Mouse (Mus musculus): ENCODE results near the gene Ern1. TPM values are rescaled to one million over a fixed set of nuclear protein-coding genes. Genes with fewer than 3 reads are reported as not detected.

Ern1 gene
- total RNA-seq (2021), result 10 to 100 TPM; 12.1 to 12.4 TPM
- long read RNA-seq, experiment 1, full-length matches to known transcripts, result 1 of 3 reads
- long read RNA-seq, experiment 1, partial matches to known transcripts, result 0 of 3 reads
- long read RNA-seq, experiment 1, other reads (novel, unspliced or antisense), result 2 of 3 reads
- long read RNA-seq, experiment 2, partial matches to known transcripts, result 1 of 3 reads
- long read RNA-seq, experiment 2, other reads (novel, unspliced or antisense), result 2 of 3 reads

GRCm38 (mm10) chr11:106487733-106488115, at the start of gene Ern1:
Gene Ern1, minus strand, starts transcription at chr11:106487852.
- peak; percentile 97 to 99 for DNase-seq

- no peak for DNase-seq
Measured at GRCm38 (mm10) chr11:106536253-106536912, 48.7 kb upstream of the Ern1 start.

GRCm38 (mm10) chr11:106535660-106536252, 48.1 kb upstream of the Ern1 start:
- DNase-seq, result no peak

- DNase-seq, result no peak
Measured at GRCm38 (mm10) chr11:106532248-106532790, 44.7 kb upstream of the Ern1 start.

- no peak for DNase-seq
Measured at GRCm38 (mm10) chr11:106529786-106530185, 42.1 kb upstream of the Ern1 start.

GRCm38 (mm10) chr11:106529113-106529512, 41.5 kb upstream of the Ern1 start:
- no peak for DNase-seq

- DNase-seq, result no peak
Measured at GRCm38 (mm10) chr11:106527926-106528325, 40.3 kb upstream of the Ern1 start.

- DNase-seq, result no peak
Measured at GRCm38 (mm10) chr11:106527147-106527821, 39.6 kb upstream of the Ern1 start.

GRCm38 (mm10) chr11:106522538-106522937, 34.9 kb upstream of the Ern1 start:
- no peak for DNase-seq

GRCm38 (mm10) chr11:106521612-106522011, 34.0 kb upstream of the Ern1 start:
- DNase-seq, result peak; percentile 38 to 66

GRCm38 (mm10) chr11:106520404-106520803, 32.8 kb upstream of the Ern1 start:
- no peak for DNase-seq

- no peak for DNase-seq
Measured at GRCm38 (mm10) chr11:106519519-106519918, 31.9 kb upstream of the Ern1 start.

- no peak for DNase-seq
Measured at GRCm38 (mm10) chr11:106518391-106518790, 30.7 kb upstream of the Ern1 start.

GRCm38 (mm10) chr11:106515079-106515745, 27.6 kb upstream of the Ern1 start:
- no peak for DNase-seq

- no peak for DNase-seq
Measured at GRCm38 (mm10) chr11:106514446-106514845, 26.8 kb upstream of the Ern1 start.

GRCm38 (mm10) chr11:106513166-106513565, 25.5 kb upstream of the Ern1 start:
- DNase-seq, result peak; percentile 50 to 66

- no peak for DNase-seq
Measured at GRCm38 (mm10) chr11:106512006-106512390, 24.3 kb upstream of the Ern1 start.

GRCm38 (mm10) chr11:106511236-106512005, 23.8 kb upstream of the Ern1 start:
- DNase-seq, result no peak

- DNase-seq, result no peak
Measured at GRCm38 (mm10) chr11:106507638-106508037, 20.0 kb upstream of the Ern1 start.

GRCm38 (mm10) chr11:106506211-106506610, 18.6 kb upstream of the Ern1 start:
- no peak for DNase-seq

GRCm38 (mm10) chr11:106504129-106504528, 16.5 kb upstream of the Ern1 start:
- no peak for DNase-seq

- DNase-seq, result no peak
Measured at GRCm38 (mm10) chr11:106503425-106503717, 15.7 kb upstream of the Ern1 start.

All from heart, adult 18-20 months (tissue).